Mouse (Mus musculus) ovary, postnatal 10 days (tissue): ENCODE measurements around the gene Efcab7.

Source experiments
- DNase-seq: peaks from one replicate; pipeline ENCODE4 v3.0.0; 2022; ENCODE audit warnings: low spot score

The Efcab7 gene

GRCm38 (mm10) chr4:99944606-99945005, 115.6 kb downstream of the Efcab7 start:
- DNase-seq, result no peak

GRCm38 (mm10) chr4:99945011-99945410, 116.0 kb downstream of the Efcab7 start:
- no peak for DNase-seq

- no peak for DNase-seq
Measured at GRCm38 (mm10) chr4:99946516-99946915, 117.5 kb downstream of the Efcab7 start.

GRCm38 (mm10) chr4:99947192-99947591, 118.2 kb downstream of the Efcab7 start:
- no peak for DNase-seq

- DNase-seq, result no peak
Measured at GRCm38 (mm10) chr4:99947896-99948295, 118.9 kb downstream of the Efcab7 start.

- no peak for DNase-seq
Measured at GRCm38 (mm10) chr4:99953904-99954303, 124.9 kb downstream of the Efcab7 start.

- DNase-seq, result no peak
Measured at GRCm38 (mm10) chr4:99955396-99955795, 126.4 kb downstream of the Efcab7 start.

GRCm38 (mm10) chr4:99957186-99957585, 128.2 kb downstream of the Efcab7 start:
- DNase-seq, result no peak

GRCm38 (mm10) chr4:99958084-99958815, 129.3 kb downstream of the Efcab7 start:
- no peak for DNase-seq

GRCm38 (mm10) chr4:99959308-99959707, 130.3 kb downstream of the Efcab7 start:
- no peak for DNase-seq
